Mouse (Mus musculus): ENCODE data around the gene Trpm1.

Gene Trpm1

DNA sequence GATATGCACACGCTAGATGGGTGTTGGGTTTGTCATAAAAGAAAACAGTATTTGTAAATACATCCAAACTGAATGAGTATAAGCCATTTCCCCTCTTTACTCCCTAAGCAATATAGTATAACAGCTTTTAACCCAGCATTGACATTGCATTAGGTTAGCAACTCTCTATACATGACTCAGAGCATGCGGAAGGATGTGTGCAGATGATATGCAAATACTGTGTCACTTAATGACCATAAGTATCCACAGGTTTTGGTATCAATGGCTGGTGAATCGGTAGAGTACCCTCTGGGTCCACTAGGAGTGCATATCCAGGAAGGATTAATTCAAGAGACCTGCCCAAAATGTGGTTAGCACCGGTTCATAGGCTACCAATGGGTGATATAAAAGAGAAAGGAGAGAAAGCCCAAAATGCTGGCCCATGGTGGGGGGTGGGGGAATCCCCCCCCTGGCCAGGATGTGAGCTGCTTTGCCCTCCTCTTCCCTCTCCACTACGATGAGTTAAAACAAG lies 80.7 kb downstream of the Trpm1 start:
- no peak for DNase-seq (ENCODE audit: low spot score)

- DNase-seq (ENCODE audit: low spot score), result no peak
Measured at GRCm38 (mm10) chr7:64236521-64236920, 82.9 kb downstream of the Trpm1 start.

GRCm38 (mm10) chr7:64237747-64238146 lies 84.1 kb downstream of the Trpm1 start:
- DNase-seq (ENCODE audit: low spot score), result no peak

- DNase-seq (ENCODE audit: low spot score), result no peak
Measured at GRCm38 (mm10) chr7:64238410-64239086, 84.9 kb downstream of the Trpm1 start.

DNA sequence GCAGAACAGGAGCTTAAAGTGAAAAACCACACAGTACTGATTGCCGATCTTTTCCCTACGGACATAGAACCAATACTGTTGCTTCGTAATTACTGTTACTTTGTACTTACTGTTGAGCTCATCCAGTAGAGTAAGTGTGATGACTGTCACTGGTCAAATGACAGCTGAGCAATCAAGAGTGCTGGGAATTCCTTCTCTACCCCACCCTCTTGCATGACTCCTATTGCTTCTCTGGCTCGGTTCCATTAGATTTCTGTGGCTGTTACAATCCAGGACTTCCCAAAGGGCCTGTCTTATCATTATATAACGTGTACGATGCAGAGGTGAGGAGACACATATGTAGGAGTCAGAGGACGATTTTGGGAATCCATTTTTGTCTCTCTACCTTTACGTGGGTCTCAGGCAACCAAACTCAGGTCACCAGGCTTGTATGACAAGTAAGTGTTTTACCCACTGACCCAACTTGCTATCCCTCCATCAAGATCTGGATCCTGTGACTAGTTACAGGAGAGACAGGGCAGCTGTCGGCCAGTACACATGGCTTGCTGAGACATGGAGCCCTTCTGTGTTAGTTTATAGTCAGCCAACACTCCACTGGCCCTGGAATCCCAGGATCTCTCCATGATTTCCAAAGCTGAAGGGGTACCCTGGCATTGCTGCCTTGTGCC lies 85.6 kb downstream of the Trpm1 start:
- DNase-seq (ENCODE audit: low spot score), result no peak

- DNase-seq (ENCODE audit: low spot score), result no peak
Measured at GRCm38 (mm10) chr7:64239806-64240315, 86.2 kb downstream of the Trpm1 start.

- DNase-seq (ENCODE audit: low spot score), result no peak
Measured at GRCm38 (mm10) chr7:64242424-64242823, 88.8 kb downstream of the Trpm1 start.

GRCm38 (mm10) chr7:64244371-64244770 lies 90.7 kb downstream of the Trpm1 start:
- DNase-seq (ENCODE audit: low spot score), result no peak

DNA sequence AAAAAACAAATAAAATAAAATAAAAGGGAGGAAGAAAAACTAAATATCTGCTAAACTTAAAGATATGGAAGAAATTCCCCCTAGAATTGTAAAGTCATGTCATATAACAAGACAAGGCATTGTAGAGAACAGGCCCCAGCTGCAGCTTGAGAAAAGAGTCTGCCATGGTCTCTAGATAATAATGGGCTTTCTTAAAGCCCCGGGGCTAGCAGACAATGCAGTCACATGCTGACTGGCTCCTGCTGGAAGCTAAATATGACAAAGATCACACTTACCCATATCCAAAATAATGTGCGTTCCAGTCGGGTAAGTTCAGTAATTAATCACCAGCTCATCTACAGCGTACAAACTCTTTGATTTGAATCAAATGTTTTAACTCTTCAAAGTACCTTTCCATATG lies 93.1 kb downstream of the Trpm1 start:
- DNase-seq (ENCODE audit: low spot score), result no peak

DNA sequence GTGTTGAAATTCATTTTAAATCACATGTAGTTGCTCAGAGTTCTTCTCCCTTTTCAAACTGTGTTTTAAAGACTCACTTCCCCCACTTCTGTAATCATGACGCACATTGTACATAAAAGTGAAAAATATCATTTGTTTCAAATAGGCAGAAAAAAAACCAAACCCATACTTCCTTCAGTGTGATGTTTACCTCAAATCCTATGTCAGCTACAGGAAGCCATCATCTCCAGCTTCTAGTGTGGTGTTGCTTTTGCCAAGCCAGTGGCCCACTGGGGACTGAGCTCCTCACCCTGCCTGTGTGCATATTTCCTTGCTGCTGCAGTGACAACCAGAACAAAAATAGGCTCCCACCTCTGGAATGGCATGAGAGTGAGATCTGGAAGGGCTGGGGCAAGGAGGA lies 94.7 kb downstream of the Trpm1 start:
- DNase-seq (ENCODE audit: low spot score), result no peak

DNA sequence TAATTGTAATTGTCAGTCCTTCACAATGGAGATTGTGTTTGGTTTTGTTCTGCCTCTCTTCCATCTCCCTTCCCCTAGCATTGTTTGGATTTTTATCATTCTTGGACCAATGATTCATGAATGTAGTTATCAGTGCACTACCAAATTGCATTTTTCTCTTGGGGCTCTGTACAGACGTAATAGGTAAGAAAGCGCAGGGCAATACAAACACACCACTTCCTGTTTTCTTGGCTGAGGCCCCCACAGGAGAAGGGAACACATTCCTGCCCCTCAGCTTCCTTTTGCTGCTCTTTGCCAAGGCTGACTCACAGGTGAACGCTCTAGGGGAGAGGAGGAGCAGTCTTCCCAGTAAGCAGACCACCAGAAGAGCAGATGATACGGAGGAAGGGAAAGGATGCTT lies 96.1 kb downstream of the Trpm1 start:
- DNase-seq (ENCODE audit: low spot score), result no peak

DNA sequence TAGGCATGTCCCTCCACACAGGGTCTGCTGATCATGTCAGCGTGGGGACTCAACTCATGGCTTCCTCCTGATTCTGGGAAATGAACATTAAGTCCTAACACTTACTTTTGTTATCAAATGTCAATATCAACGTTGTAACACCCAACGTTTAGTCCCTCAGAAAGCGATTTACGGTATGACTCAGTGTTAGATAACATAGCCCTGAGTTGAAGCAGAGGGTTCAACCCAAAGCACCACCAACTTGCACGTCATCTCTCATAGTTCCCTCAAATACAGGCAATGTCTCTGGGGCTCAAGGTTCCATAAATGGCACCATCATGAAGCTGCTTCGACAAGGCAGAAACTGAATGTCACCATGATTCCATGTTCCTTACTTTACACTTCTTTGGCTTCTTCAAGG lies 96.8 kb downstream of the Trpm1 start:
- DNase-seq (ENCODE audit: low spot score), result no peak

DNA sequence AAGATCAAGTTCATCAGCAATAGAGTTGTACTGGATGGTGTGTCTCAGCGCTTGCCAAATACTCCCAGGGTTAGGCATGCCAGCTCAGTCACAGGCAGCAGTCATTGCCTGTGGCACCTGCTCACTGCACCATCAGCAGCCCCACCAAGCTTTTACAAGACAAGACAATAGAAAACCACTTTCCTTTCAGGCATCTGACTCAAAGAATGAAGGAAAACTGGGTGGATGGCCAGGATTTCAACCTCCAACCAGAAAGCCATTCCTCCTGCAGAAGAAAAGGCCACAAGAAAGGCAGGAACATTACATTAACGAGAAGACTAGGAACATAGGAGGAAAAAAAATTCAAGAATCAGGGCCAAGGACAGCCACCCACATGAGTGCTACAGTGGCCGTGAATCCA lies 100.1 kb downstream of the Trpm1 start:
- no peak for DNase-seq (ENCODE audit: low spot score)

DNA sequence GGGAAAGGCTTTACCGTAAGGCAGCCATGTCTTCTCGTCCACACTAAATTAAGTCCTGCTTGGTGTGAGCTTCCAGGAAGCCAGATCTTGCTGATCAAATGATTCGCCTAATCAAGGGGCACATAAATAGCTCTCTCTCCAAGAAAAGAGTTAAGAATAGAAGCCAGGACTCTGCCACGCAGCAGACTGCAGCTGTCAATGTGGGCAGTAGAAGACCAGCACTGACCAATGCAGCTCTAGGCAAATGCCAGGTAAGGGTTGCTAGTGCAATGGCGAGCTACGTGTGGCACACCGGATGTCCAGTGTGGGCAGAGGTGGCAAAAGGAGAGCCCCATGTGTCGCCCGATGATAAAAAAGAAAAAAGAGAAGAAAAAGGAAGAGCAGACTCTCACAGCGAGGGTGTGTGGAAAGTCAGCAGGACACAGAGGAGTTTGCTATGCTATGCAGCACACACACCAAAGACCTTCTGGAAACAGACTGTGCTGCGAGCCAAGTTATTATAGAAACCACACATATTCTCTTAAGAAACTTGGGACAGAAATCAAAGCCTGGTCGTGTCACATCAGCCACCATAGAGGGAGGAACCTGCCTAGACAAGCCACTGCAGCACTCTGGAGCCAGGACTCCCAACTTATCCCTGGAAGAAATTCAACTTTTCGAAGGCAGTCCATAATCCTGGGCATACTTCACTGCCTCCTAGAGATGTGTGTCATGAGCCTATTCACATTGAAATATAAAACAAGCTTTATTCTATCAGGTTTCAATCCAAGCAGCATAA lies 112.1 kb downstream of the Trpm1 start:
- no peak for DNase-seq (ENCODE audit: low spot score)

GRCm38 (mm10) chr7:64266587-64266986 lies 113.0 kb downstream of the Trpm1 start:
- DNase-seq (ENCODE audit: low spot score), result no peak

DNA sequence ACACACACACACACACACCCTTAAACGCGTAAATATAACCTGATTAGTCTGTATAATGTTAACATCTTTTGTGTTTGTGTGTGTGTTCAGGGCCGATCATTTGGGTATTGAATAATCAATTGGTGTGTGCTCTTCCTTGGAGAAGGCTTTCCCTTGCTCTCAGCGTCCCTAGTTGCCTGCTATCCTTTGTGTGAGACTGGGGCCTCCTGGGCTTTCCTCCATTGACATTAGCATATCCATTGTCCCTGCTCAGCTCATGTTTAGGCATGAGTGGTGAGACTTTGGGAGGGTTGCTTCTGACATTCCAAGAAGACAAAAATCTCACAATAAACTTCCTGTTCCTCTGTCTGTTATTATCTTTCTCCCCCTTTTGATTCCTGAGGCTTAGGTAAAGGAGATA lies 118.3 kb downstream of the Trpm1 start:
- DNase-seq (ENCODE audit: low spot score), result no peak

GRCm38 (mm10) chr7:64275518-64275917 lies 121.9 kb downstream of the Trpm1 start:
- no peak for DNase-seq (ENCODE audit: low spot score)

DNA sequence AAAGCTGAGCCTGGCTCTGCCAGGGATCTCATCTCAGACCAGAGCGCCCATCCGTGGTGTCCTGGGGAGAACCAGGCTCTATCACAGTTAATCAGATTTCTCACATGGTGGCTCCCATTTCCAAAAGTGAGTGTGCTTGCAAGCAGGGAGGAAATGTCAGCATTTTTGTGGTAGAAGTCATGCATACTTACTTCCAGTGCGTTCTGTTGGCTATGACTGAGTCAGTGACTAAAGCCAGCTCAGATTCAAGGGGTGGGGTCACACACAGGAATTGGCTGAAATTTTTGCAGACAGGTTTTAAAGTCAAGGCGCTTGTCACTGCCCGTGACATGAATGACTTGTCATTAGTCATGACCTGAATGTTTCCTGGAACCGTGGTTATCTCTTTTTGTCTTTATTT lies 123.3 kb downstream of the Trpm1 start:
- DNase-seq (ENCODE audit: low spot score), result no peak

- DNase-seq (ENCODE audit: low spot score), result no peak
Measured at GRCm38 (mm10) chr7:64278526-64278925, 124.9 kb downstream of the Trpm1 start.

DNA sequence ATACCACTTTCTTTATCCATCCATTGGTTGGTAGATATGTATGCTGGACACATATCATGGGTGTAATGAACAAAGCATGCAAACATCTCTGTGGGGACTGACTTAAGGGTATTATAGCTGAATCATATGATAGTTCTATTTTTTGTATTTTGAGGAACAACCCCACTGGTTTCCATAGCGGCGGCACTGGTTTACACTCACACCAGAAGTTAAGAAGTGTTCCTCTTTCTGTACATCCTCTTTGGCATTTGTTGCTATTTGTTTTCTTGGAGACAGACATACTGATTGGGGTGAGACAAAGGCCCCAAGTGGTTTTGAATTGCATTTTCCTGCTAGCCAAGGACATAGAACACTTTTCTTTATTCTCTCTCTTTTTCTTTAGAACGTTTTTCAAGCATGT lies 125.9 kb downstream of the Trpm1 start:
- DNase-seq (ENCODE audit: low spot score), result no peak

GRCm38 (mm10) chr7:64286566-64286965 lies 132.9 kb downstream of the Trpm1 start:
- no peak for DNase-seq (ENCODE audit: low spot score)

DNA sequence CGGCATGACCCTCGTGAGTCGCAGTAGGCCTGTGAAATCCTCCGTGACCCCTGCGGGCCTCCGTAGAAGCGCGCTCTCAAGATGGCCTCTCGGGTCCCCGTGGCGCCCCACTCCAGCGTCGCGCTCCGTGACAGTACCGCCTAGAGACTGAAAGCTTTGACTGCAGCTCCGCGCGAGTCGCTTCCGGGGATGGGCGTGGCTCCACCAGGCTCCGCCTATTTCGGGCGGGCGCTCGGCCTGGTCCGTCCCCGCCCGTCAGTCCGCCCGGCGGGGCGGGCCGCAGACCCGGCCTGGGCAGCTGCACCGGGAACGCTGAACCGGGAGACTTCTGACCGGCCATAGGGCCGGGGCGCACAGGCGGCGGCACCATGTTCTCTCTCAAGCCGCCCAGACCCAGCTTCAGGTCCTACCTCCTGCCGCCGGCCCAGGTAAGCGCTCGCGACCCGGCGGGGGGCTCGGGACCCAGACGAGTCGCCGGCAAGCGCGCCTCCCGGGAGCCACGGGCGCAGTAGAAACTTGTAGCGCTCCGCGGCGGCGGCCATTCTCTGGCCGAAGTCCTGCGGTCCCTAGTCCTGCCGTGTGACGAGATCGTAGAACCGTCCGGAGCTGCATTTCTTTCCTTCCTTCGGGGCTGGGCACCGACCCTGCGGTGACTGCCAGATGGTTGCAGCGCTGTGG lies 133.9 kb downstream of the Trpm1 start, which contains the start of gene Mtmr10:
Mtmr10 (plus strand) TSS at position 240 of the 678 bp plus-strand sequence.
- DNase-seq (ENCODE audit: low spot score), result peak; percentile 86
